Mouse (Mus musculus): ENCODE data around the gene Slc35f4. TPM values are rescaled to one million over a fixed set of nuclear protein-coding genes. Genes with fewer than 3 reads are reported as not detected.
"Not testable (repeated sequence)": the region's sequence is repeated elsewhere in the genome, so short reads cannot be mapped to it uniquely, and the experiment has no call there.

The Slc35f4 gene
- polyA plus RNA-seq, 1 experiment from 2014 or later: 1.1 TPM

- Histone ChIP-seq H3K4me2 (ENCODE audit: low read depth) (no peak overlapping the region), H3K4me3 (ENCODE audit: low read depth, low read length) (no peak overlapping the region), H3K27me3 (ENCODE audit: control insufficient read depth, insufficient read depth, low read length) (no peaks in the 10 kb centered on the region), H3K4me1 (ENCODE audit: control insufficient read depth, insufficient read depth, low read length) (no peaks in the 10 kb centered on the region), H3K27ac (ENCODE audit: low read depth, low read length) (no peak overlapping the region), H3K9ac (ENCODE audit: low read length) (no peak overlapping the region), H3K9me3 (ENCODE audit: control insufficient read depth, low read length) (no peaks in the 10 kb centered on the region), H3K36me3 (ENCODE audit: control insufficient read depth, insufficient read depth, low read length) (no peaks in the 10 kb centered on the region)
- ATAC-seq (ENCODE audit: insufficient read depth, low FRiP score, low TSS enrichment): no peak
- 84% methylated on average over 6 of the region's 6 CpGs for WGBS
- no peak for DNase-seq (ENCODE audit: low spot score)
These were observed 247.0 kb downstream of the Slc35f4 start for GRCm38 (mm10) chr14:49278880-49279279.

GRCm38 (mm10) chr14:49278479-49278878 is 247.4 kb downstream of the Slc35f4 start:
- not testable (repeated sequence) for H3K4me1 ChIP-seq (ENCODE audit: control insufficient read depth, insufficient read depth, low read length); DNase-seq (ENCODE audit: low spot score); H3K4me2 ChIP-seq (ENCODE audit: low read depth); H3K27me3 ChIP-seq (ENCODE audit: control insufficient read depth, insufficient read depth, low read length); H3K27ac ChIP-seq (ENCODE audit: low read depth, low read length); ATAC-seq (ENCODE audit: insufficient read depth, low FRiP score, low TSS enrichment); H3K36me3 ChIP-seq (ENCODE audit: control insufficient read depth, insufficient read depth, low read length); H3K9me3 ChIP-seq (ENCODE audit: control insufficient read depth, low read length); H3K9ac ChIP-seq (ENCODE audit: low read length); H3K4me3 ChIP-seq (ENCODE audit: low read depth, low read length)
- 93% methylated on average over 9 of the region's 9 CpGs for WGBS

GRCm38 (mm10) chr14:49277642-49278041 is 248.2 kb downstream of the Slc35f4 start:
- Histone ChIP-seq H3K27me3 (ENCODE audit: control insufficient read depth, insufficient read depth, low read length) (no peaks in the 10 kb centered on the region), H3K9me3 (ENCODE audit: control insufficient read depth, low read length) (no peaks in the 10 kb centered on the region), H3K9ac (ENCODE audit: low read length) (no peak overlapping the region), H3K4me3 (ENCODE audit: low read depth, low read length) (no peak overlapping the region), H3K36me3 (ENCODE audit: control insufficient read depth, insufficient read depth, low read length) (no peaks in the 10 kb centered on the region), H3K4me2 (ENCODE audit: low read depth) (no peak overlapping the region), H3K4me1 (ENCODE audit: control insufficient read depth, insufficient read depth, low read length) (no peaks in the 10 kb centered on the region), H3K27ac (ENCODE audit: low read depth, low read length) (no peak overlapping the region)
- ATAC-seq (ENCODE audit: insufficient read depth, low FRiP score, low TSS enrichment) (no peak), DNase-seq (ENCODE audit: low spot score) (no peak)
- WGBS: 59% methylated on average over 3 of the region's 3 CpGs

GRCm38 (mm10) chr14:49275376-49275775 is 250.5 kb downstream of the Slc35f4 start:
- WGBS: 50% methylated on average over 2 of the region's 2 CpGs
- ATAC-seq (ENCODE audit: insufficient read depth, low FRiP score, low TSS enrichment): no peak
- H3K4me2 ChIP-seq (ENCODE audit: low read depth): no peak overlapping the region
- H3K9me3 ChIP-seq (ENCODE audit: control insufficient read depth, low read length): no peaks in the 10 kb centered on the region
- no peaks in the 10 kb centered on the region for H3K27me3 ChIP-seq (ENCODE audit: control insufficient read depth, insufficient read depth, low read length)
- H3K4me1 ChIP-seq (ENCODE audit: control insufficient read depth, insufficient read depth, low read length): no peaks in the 10 kb centered on the region
- H3K4me3 ChIP-seq (ENCODE audit: low read depth, low read length): no peak overlapping the region
- H3K27ac ChIP-seq (ENCODE audit: low read depth, low read length): no peak overlapping the region
- H3K9ac ChIP-seq (ENCODE audit: low read length): no peak overlapping the region
- H3K36me3 ChIP-seq (ENCODE audit: control insufficient read depth, insufficient read depth, low read length): no peaks in the 10 kb centered on the region
- DNase-seq (ENCODE audit: low spot score): no peak

GRCm38 (mm10) chr14:49265286-49266002 is 260.4 kb downstream of the Slc35f4 start:
- no peak overlapping the region for H3K9ac ChIP-seq (ENCODE audit: low read length)
- 89% methylated on average over 5 of the region's 5 CpGs for WGBS
- H3K4me3 ChIP-seq (ENCODE audit: low read depth, low read length): no peak overlapping the region
- H3K36me3 ChIP-seq (ENCODE audit: control insufficient read depth, insufficient read depth, low read length): no peaks in the 10 kb centered on the region
- no peak overlapping the region for H3K4me2 ChIP-seq (ENCODE audit: low read depth)
- H3K27ac ChIP-seq (ENCODE audit: low read depth, low read length): no peak overlapping the region
- no peak for DNase-seq (ENCODE audit: low spot score)
- no peaks in the 10 kb centered on the region for H3K9me3 ChIP-seq (ENCODE audit: control insufficient read depth, low read length)
- H3K4me1 ChIP-seq (ENCODE audit: control insufficient read depth, insufficient read depth, low read length): no peaks in the 10 kb centered on the region
- H3K27me3 ChIP-seq (ENCODE audit: control insufficient read depth, insufficient read depth, low read length): no peaks in the 10 kb centered on the region
- ATAC-seq (ENCODE audit: insufficient read depth, low FRiP score, low TSS enrichment): no peak

Small RNAs within 50 kb of the gene (microRNA-seq; reads per million reads assigned to microRNA genes)
- not detected for gene Gm22949
